Mouse (Mus musculus): ENCODE data around the gene Klhl26. TPM values are rescaled to one million over a fixed set of nuclear protein-coding genes. Genes with fewer than 3 reads are reported as not detected.

The Klhl26 gene
- polyA plus RNA-seq, 1 experiment from 2014 or later = 28.2 TPM

DNA sequence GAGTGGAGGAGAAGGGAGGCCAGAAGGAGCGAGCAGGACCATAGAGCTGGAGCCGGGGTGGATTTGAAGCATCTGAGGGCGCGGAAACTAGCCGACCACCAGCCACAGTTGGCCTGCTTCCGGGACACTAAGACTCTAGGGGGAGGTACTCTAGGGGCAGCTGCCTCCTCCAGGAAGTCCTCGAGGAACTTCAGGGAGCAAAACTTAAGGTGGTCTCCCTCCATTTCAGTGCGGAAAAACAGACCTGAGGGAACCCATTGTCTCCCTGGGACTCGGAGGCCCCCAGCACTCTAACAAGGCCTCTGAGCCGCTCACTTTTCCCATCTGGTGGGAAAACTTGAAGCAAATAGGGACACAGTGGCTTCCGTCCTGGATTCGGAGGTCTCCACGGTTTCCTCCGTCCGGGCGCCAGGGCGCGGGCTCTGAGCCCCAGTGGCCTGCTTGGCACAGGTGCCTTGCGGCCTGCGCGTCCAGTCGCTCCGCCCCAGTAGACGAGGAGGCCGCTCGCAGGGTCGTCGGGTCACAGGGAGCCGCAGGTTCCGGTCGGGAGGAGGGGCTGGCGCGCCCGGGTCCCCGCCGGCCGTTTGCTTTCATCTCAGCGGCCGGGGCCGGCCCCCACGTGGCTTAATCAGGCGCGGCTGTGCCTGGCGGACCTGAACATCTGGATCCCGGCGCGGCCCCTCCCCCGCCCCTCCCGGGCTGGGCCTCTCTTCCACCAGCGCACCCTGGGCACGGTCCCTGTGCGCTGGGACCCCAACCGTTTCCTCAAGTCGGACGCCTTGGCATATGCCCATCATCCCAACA lies 11.4 kb upstream of the Klhl26 start:
- no peaks in the 10 kb centered on the region for H3K9me3 ChIP-seq
- no peak overlapping the region for H3K27ac ChIP-seq
- peaks cover 89% of the 10 kb centered on the region for H3K27me3 ChIP-seq
- peaks cover 60% of the 10 kb centered on the region for H3K4me1 ChIP-seq
- H3K4me3 ChIP-seq = peak overlapping the region; percentile 30
- no peaks in the 10 kb centered on the region for H3K36me3 ChIP-seq
- WGBS = 4% methylated on average over 55 of the region's 55 CpGs
- no peak overlapping the region for H3K9ac ChIP-seq
- peak overlapping the region; percentile 64 for H3K4me2 ChIP-seq
- 0 out of 2 replicates have a peak, but pooled peaks have one; percentile 16 for ATAC-seq (ENCODE audit: insufficient number of reproducible peaks, low FRiP score, low TSS enrichment, low read depth)

DNA sequence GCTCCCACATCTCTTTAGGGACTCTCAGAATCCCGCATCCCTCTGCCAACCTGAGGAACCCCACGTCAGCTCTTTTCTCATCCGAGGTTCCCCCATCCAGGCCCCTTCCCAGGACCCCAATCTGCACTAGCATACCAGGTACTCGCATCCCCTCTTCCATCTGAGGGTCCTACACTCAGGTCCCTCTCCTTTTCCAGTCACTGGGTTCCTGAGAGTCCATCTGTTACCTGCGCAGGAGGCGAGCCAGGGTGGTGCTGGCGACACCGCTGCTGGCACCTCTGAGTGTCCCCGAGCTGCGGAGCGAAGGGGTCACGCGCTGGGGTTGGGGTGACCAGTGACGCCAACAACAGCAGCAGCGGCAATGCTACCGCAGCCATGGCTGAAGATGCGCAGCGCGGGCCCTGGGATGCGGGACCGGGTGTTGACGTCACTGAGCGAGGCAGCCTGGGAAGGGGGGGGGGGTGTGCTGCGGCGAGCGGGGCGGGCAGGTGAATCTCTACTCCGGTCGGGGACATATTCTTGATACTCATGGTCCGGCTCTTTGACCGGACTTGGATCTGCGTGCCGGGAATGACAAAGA lies 10.3 kb upstream of the Klhl26 start, which contains the start of gene Tmem59l:
Gene Tmem59l (minus strand): TSS at position 418 of the 580 bp plus-strand sequence.
- H3K4me3 ChIP-seq = peak within 1 kb of the TSS; percentile 30
- ATAC-seq (ENCODE audit: insufficient number of reproducible peaks, low FRiP score, low TSS enrichment, low read depth) = no peak
- H3K4me1 ChIP-seq = peaks cover 48% of the 10 kb centered on the region
- 0 out of 2 replicates have a peak within 1 kb of the TSS, but pooled peaks have one; percentile 10 for H3K9ac ChIP-seq
- H3K4me2 ChIP-seq = peak within 1 kb of the TSS; percentile 64
- peaks cover 78% of the 10 kb centered on the region for H3K27me3 ChIP-seq
- H3K27ac ChIP-seq = no peak within 1 kb of the TSS
- WGBS = 8% methylated on average over 33 of the region's 33 CpGs
- no peaks in the 10 kb centered on the region for H3K9me3 ChIP-seq
- no peaks in the 10 kb centered on the region for H3K36me3 ChIP-seq

DNA sequence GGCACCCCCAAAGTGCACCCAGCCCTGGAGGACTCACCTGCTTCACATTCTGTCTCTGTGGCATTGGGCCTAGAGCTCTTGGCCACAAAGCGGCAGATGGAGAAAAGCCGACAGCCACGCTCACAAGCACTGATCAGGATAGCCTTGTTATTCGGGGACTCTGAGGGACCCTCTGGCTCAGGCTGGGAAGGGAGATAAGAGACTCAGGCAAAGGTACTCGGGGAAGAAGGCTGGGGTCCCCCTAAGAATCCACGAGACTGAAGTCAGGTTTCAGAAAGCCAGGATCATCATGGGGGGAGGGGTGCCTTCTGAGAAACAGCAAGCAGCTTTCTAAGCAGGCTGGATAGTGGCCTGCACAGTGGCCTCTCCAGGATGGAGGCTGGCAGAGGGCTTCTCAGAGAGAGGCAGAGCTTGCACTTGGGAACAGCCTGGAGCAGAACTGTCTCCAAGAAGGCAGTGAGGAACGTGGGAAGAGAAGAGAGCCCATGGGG lies 9.5 kb upstream of the Klhl26 start:
- peaks cover 70% of the 10 kb centered on the region for H3K27me3 ChIP-seq
- H3K4me3 ChIP-seq = no peak overlapping the region
- no peaks in the 10 kb centered on the region for H3K36me3 ChIP-seq
- ATAC-seq (ENCODE audit: insufficient number of reproducible peaks, low FRiP score, low TSS enrichment, low read depth) = 0 out of 2 replicates have a peak, but pooled peaks have one; percentile 17
- H3K9me3 ChIP-seq = no peaks in the 10 kb centered on the region
- H3K27ac ChIP-seq = no peak overlapping the region
- peaks cover 40% of the 10 kb centered on the region for H3K4me1 ChIP-seq
- H3K4me2 ChIP-seq = no peak overlapping the region
- no peak overlapping the region for H3K9ac ChIP-seq
- 56% methylated on average over 7 of the region's 7 CpGs for WGBS

DNA sequence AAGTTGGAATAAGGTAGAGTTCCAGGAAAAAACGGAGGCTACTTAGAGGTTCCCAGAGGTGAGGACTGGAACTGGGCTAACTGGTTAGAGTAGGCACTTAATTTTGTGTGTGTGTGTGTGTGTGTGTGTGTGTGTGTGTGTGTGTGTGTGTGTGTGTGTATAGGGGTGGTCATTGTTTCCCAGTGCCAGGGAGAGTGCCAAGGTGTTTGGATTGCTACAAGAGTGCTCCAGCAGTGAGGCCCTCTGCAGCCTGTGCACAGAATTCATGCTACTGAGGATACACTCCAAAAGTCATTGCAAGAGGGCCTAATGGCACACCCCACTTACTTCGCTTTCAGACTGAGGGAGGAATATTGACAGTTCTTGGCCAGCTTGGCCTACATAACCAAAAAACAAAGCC lies 6.2 kb upstream of the Klhl26 start:
- Histone ChIP-seq H3K36me3 (no peaks in the 10 kb centered on the region), H3K9me3 (no peaks in the 10 kb centered on the region), H3K27me3 (peaks cover 37% of the 10 kb centered on the region), H3K27ac (no peak overlapping the region), H3K4me2 (no peak overlapping the region), H3K4me1 (peaks cover 8% of the 10 kb centered on the region), H3K9ac (no peak overlapping the region), H3K4me3 (no peak overlapping the region)
- ATAC-seq (ENCODE audit: insufficient number of reproducible peaks, low FRiP score, low TSS enrichment, low read depth) = no peak
- 68% methylated on average over 2 of the region's 2 CpGs for WGBS

- 84% methylated on average over 3 of the region's 3 CpGs for WGBS
- no peak for ATAC-seq (ENCODE audit: insufficient number of reproducible peaks, low FRiP score, low TSS enrichment, low read depth)
- H3K27ac ChIP-seq = no peak overlapping the region
These were observed 5.1 kb upstream of the Klhl26 start for GRCm38 (mm10) chr8:70481908-70482307.

DNA sequence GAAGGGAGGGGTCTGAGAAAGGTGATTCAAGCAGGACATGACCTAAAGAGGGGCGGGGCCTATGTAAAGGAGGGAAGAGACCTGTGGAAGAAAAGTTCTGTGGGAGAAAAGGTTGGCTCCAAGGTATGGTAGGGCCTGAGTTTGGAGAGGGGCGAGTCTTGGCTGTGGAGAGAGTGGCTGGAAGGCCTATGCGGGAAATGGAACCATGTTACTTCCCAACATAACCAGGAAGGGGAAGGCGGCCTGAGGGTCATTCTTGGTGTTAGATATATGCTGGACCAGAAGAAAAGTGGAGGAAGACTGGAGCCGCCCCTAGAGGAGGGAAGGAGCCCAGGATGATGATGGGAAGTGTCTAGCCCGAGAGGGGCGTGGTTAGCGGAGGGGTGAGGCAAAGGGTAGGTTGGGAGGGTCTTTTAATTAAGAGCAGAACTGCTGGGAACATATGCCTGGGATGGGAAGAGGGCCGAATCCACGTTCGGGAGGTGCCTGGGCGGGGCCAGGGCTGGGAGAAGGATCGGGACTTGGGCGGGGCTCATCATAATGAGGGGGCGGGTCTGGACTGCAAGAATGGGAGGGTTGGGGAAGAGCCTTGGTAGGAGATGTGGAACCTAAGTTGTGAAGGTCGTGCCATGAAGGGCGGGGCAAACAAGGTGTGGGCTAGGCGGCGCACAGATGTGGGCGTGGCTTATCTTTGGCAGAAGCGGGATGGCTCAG lies 658 bp upstream of the Klhl26 start:
- 2% methylated on average over 21 of the region's 21 CpGs for WGBS
- Histone ChIP-seq H3K9me3 (no peaks in the 10 kb centered on the region), H3K36me3 (0 out of 2 replicates have a peak, but pooled peaks cover 3% of the 10 kb centered on the region), H3K4me3 (peak overlapping the region; percentile 89), H3K27me3 (no peaks in the 10 kb centered on the region), H3K27ac (peak overlapping the region; percentile 5; the same call in 1 of the 2 replicates), H3K4me2 (peak overlapping the region; percentile 85), H3K9ac (no peak overlapping the region), H3K4me1 (peaks cover 24% of the 10 kb centered on the region)
- peak; percentile 46; the same call in 1 of the 2 replicates for ATAC-seq (ENCODE audit: insufficient number of reproducible peaks, low FRiP score, low TSS enrichment, low read depth)

More at GRCm38 (mm10) chr8:70481908-70482307, 5.1 kb upstream of the Klhl26 start:
- Histone ChIP-seq H3K4me2 (no peak overlapping the region), H3K9me3 (no peaks in the 10 kb centered on the region), H3K4me1 (peaks cover 10% of the 10 kb centered on the region), H3K27me3 (peaks cover 30% of the 10 kb centered on the region), H3K9ac (no peak overlapping the region), H3K36me3 (no peaks in the 10 kb centered on the region), H3K4me3 (no peak overlapping the region)

- 96% methylated on average over 7 of the region's 7 CpGs for WGBS
- H3K4me2 ChIP-seq = no peak overlapping the region
- H3K9ac ChIP-seq = no peak overlapping the region
- H3K27me3 ChIP-seq = no peaks in the 10 kb centered on the region
- H3K4me3 ChIP-seq = no peak overlapping the region
- 0 out of 2 replicates have a peak, but pooled peaks cover 3% of the 10 kb centered on the region for H3K36me3 ChIP-seq
- no peaks in the 10 kb centered on the region for H3K9me3 ChIP-seq
- ATAC-seq (ENCODE audit: insufficient number of reproducible peaks, low FRiP score, low TSS enrichment, low read depth) = no peak
- no peak overlapping the region for H3K27ac ChIP-seq
- peaks cover 45% of the 10 kb centered on the region for H3K4me1 ChIP-seq
These were observed 4.9 kb downstream of the Klhl26 start for GRCm38 (mm10) chr8:70471856-70472255.

GRCm38 (mm10) chr8:70469938-70470337 lies 6.8 kb downstream of the Klhl26 start:
- Histone ChIP-seq H3K9me3 (no peaks in the 10 kb centered on the region), H3K27me3 (no peaks in the 10 kb centered on the region), H3K4me2 (no peak overlapping the region), H3K27ac (no peak overlapping the region), H3K36me3 (peaks cover 12% of the 10 kb centered on the region; the same call in 1 of the 2 replicates), H3K4me3 (no peak overlapping the region), H3K4me1 (peaks cover 41% of the 10 kb centered on the region), H3K9ac (no peak overlapping the region)
- 69% methylated on average over 2 of the region's 2 CpGs for WGBS
- ATAC-seq (ENCODE audit: insufficient number of reproducible peaks, low FRiP score, low TSS enrichment, low read depth) = no peak

GRCm38 (mm10) chr8:70469295-70469916 lies 7.4 kb downstream of the Klhl26 start:
- Histone ChIP-seq H3K4me1 (peaks cover 40% of the 10 kb centered on the region), H3K4me2 (no peak overlapping the region), H3K27ac (no peak overlapping the region), H3K27me3 (no peaks in the 10 kb centered on the region), H3K36me3 (peaks cover 11% of the 10 kb centered on the region), H3K9me3 (no peaks in the 10 kb centered on the region), H3K9ac (no peak overlapping the region), H3K4me3 (no peak overlapping the region)
- WGBS = 54% methylated on average over 10 of the region's 10 CpGs
- no peak; the same call in 1 of the 2 replicates for ATAC-seq (ENCODE audit: insufficient number of reproducible peaks, low FRiP score, low TSS enrichment, low read depth)

GRCm38 (mm10) chr8:70468733-70469132 lies 8.0 kb downstream of the Klhl26 start:
- 87% methylated on average over 4 of the region's 4 CpGs for WGBS
- H3K36me3 ChIP-seq = peaks cover 11% of the 10 kb centered on the region
- ATAC-seq (ENCODE audit: insufficient number of reproducible peaks, low FRiP score, low TSS enrichment, low read depth) = no peak
- no peaks in the 10 kb centered on the region for H3K27me3 ChIP-seq
- H3K27ac ChIP-seq = no peak overlapping the region
- no peak overlapping the region for H3K9ac ChIP-seq
- no peaks in the 10 kb centered on the region for H3K9me3 ChIP-seq
- no peak overlapping the region for H3K4me2 ChIP-seq
- no peak overlapping the region for H3K4me3 ChIP-seq
- peaks cover 40% of the 10 kb centered on the region for H3K4me1 ChIP-seq

DNA sequence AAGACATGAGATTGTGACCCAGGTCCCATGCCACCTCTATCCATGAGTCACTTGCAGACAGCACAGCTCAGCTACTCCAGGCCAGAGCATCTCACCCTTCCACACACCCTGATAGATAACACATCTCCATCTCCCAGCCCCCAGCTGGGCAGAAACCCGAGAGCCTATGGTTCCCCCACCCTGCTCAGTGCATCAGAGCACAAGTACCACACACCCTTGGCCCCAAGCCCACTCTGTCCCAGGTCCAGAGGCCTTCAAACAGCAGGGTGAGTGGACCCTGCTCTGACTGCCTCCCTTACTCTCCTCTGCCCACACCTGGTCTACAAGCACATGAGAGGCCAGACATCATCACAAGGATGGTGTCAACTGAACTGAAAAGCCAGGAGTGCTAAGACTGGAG lies 8.9 kb downstream of the Klhl26 start:
- H3K4me1 ChIP-seq = peaks cover 47% of the 10 kb centered on the region
- H3K4me3 ChIP-seq = no peak overlapping the region
- H3K9me3 ChIP-seq = no peaks in the 10 kb centered on the region
- peaks cover 11% of the 10 kb centered on the region for H3K36me3 ChIP-seq
- ATAC-seq (ENCODE audit: insufficient number of reproducible peaks, low FRiP score, low TSS enrichment, low read depth) = no peak
- WGBS = 52% methylated on average over 1 of the region's 1 CpGs
- no peak overlapping the region for H3K9ac ChIP-seq
- H3K27me3 ChIP-seq = no peaks in the 10 kb centered on the region
- H3K27ac ChIP-seq = 0 out of 2 replicates have a peak overlapping the region, but pooled peaks have one; percentile 1
- H3K4me2 ChIP-seq = no peak overlapping the region

All from limb, embryonic 15.5 days (tissue).